Mouse (Mus musculus): Measurements from ENCODE around the gene Kcnd2. TPM values are rescaled to one million over a fixed set of nuclear protein-coding genes. Genes with fewer than 3 reads are reported as not detected.

The Kcnd2 gene
- polyA plus RNA-seq (2015; fragmentation: Nextera tagmentation; extraction: Ambion mirVana): 26.4 and 29.5 TPM in 2 replicates

DNA sequence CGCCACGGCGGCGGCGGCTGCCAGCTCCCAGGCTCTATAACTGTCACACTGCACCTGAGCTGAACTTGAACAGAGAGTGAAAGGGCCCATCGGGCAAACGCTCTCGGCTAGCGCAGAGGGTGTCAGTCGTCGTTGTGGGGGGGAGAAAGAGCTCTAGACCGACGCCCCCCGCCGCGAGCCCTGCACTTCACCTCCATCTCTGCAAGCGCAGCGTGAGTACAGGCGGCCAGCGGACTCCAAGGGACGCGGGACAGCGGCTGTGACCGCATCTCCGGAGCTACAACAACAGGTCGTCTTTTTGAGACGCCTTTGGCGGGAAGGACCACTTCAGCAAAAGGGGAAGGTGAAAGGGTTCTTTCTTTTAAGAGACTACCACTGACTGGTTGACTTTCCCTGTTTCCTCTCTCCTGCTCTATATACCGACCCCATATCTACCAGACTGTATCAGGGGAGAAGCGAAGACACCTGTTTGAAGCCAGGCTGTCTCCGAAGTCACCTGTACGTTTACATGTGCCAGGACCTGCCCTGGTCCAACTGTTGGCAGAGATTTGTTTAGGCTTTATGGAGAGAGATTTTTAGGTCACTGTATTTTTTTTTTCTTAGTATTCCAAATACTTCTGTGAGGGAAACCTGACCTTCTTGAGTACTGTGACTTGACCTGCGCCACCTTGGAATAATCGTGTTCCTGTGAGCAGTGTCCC, at the start of gene Kcnd2:
Gene Kcnd2, plus strand, starts transcription at position 13 of the 701 bp plus-strand sequence.
- Histone ChIP-seq H3K4me3 (ENCODE audit: low read depth, low read length) (peak within 1 kb of the TSS; percentile 94), H3K27ac (ENCODE audit: low read length) (peak within 1 kb of the TSS; percentile 96), H3K4me2 (ENCODE audit: low read length) (peak within 1 kb of the TSS; percentile 79), H3K9ac (ENCODE audit: low read depth, low read length) (peak within 1 kb of the TSS; percentile 93), H3K36me3 (ENCODE audit: control insufficient read depth, insufficient read depth, low read length) (no peaks in the 10 kb centered on the region), H3K27me3 (ENCODE audit: control insufficient read depth, insufficient read depth, low read depth, low read length) (no peaks in the 10 kb centered on the region), H3K9me3 (replicated peaks; ENCODE audit: control insufficient read depth, low read length, poor library complexity, severe bottlenecking) (no peaks in the 10 kb centered on the region), H3K4me1 (ENCODE audit: control insufficient read depth, insufficient read depth, low read length) (peaks cover 14% of the 10 kb centered on the region)
- 9% methylated on average over 34 of the region's 34 CpGs for WGBS
- ATAC-seq: peak; percentile 15

- 91% methylated on average over 1 of the region's 1 CpGs for WGBS
Observed at GRCm38 (mm10) chr6:21166611-21167010, 48.7 kb upstream of the Kcnd2 start.

DNA sequence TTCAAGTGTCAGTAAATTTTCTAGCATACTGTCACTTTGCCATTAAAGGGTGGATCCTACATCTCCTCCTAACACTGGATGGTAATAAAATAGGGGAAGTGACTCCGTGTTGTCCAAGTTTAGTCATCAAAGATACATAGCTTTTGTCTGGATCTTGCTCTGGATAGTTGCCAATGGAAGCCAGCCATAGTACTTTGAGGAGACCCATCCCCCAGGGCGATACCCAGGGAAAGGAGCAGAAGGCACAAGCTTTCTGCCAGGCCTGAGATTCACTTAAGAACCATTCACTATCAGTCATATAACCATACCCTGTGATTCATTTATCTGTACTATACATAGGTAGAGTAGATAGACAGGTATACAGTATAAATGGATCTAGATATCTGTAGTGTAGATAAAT, 20.0 kb upstream of the Kcnd2 start:
- no peaks in the 10 kb centered on the region for H3K27me3 ChIP-seq (ENCODE audit: control insufficient read depth, insufficient read depth, low read depth, low read length)
- H3K4me2 ChIP-seq (ENCODE audit: low read length): no peak overlapping the region
- ATAC-seq: no peak
- H3K27ac ChIP-seq (ENCODE audit: low read length): no peak overlapping the region
- peaks cover 7% of the 10 kb centered on the region; the same call in 1 of the 2 replicates for H3K9me3 ChIP-seq (replicated peaks; ENCODE audit: control insufficient read depth, low read length, poor library complexity, severe bottlenecking)
- H3K36me3 ChIP-seq (ENCODE audit: control insufficient read depth, insufficient read depth, low read length): no peaks in the 10 kb centered on the region
- 68% methylated on average over 2 of the region's 2 CpGs for WGBS
- H3K4me1 ChIP-seq (ENCODE audit: control insufficient read depth, insufficient read depth, low read length): no peaks in the 10 kb centered on the region
- no peak overlapping the region for H3K4me3 ChIP-seq (ENCODE audit: low read depth, low read length)
- H3K9ac ChIP-seq (ENCODE audit: low read depth, low read length): no peak overlapping the region

More at GRCm38 (mm10) chr6:21166611-21167010, 48.7 kb upstream of the Kcnd2 start:
- Histone ChIP-seq H3K4me3 (ENCODE audit: low read depth, low read length) (no peak overlapping the region), H3K9me3 (replicated peaks; ENCODE audit: control insufficient read depth, low read length, poor library complexity, severe bottlenecking) (no peaks in the 10 kb centered on the region), H3K36me3 (ENCODE audit: control insufficient read depth, insufficient read depth, low read length) (no peaks in the 10 kb centered on the region), H3K27ac (ENCODE audit: low read length) (no peak overlapping the region), H3K4me2 (ENCODE audit: low read length) (no peak overlapping the region), H3K27me3 (ENCODE audit: control insufficient read depth, insufficient read depth, low read depth, low read length) (no peaks in the 10 kb centered on the region), H3K4me1 (ENCODE audit: control insufficient read depth, insufficient read depth, low read length) (no peaks in the 10 kb centered on the region), H3K9ac (ENCODE audit: low read depth, low read length) (no peak overlapping the region)
- ATAC-seq: no peak

DNA sequence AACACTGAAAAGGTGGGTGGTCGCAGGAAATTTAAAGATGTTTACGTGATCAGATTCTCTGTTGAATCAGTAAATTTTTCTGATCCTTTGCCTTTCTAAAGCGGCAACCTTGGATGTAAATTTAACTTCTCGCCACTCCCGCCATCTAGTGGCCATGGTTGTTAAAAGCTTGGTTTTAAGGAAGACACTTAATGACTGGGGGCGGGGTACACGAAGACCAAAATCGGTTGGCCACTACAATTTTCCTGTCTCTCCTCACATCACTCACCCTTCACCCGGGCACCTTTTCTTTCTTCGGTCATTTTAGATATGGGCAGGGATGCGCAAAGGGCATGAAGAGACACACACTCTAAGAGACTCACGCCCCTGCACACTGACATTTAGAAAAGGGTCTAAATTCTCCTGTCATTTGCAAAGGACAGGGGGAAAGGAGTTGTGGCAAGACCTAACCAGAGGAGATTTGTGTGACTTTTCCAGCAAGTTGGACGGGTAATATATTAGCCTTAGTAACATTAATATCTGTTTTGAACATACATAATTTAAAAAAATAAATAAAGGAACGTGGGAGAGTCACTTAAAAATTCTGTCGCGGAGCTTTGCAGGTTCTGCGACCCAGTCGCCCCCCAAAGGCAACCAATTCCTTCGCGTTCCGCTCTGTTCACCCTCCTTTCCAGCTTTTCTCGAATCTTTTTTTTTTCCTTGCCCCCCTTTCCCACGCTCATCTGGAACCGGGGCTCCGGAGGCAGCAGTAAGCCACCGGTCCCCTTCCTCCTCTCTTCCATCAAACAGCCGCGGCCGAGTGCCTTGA, 1.2 kb upstream of the Kcnd2 start:
- Histone ChIP-seq H3K27ac (ENCODE audit: low read length) (peak overlapping the region; percentile 96), H3K9me3 (replicated peaks; ENCODE audit: control insufficient read depth, low read length, poor library complexity, severe bottlenecking) (no peaks in the 10 kb centered on the region), H3K36me3 (ENCODE audit: control insufficient read depth, insufficient read depth, low read length) (no peaks in the 10 kb centered on the region), H3K4me1 (ENCODE audit: control insufficient read depth, insufficient read depth, low read length) (peaks cover 14% of the 10 kb centered on the region), H3K27me3 (ENCODE audit: control insufficient read depth, insufficient read depth, low read depth, low read length) (no peaks in the 10 kb centered on the region), H3K4me3 (ENCODE audit: low read depth, low read length) (peak overlapping the region; percentile 94), H3K9ac (ENCODE audit: low read depth, low read length) (peak overlapping the region; percentile 93), H3K4me2 (ENCODE audit: low read length) (peak overlapping the region; percentile 79)
- peak; percentile 58 for ATAC-seq
- under 1% methylated on average over 29 of the region's 29 CpGs for WGBS

- Histone ChIP-seq H3K9ac (ENCODE audit: low read depth, low read length) (peak overlapping the region; percentile 93), H3K4me3 (ENCODE audit: low read depth, low read length) (peak overlapping the region; percentile 94), H3K4me2 (ENCODE audit: low read length) (peak overlapping the region; percentile 79), H3K27ac (ENCODE audit: low read length) (peak overlapping the region; percentile 96), H3K4me1 (ENCODE audit: control insufficient read depth, insufficient read depth, low read length) (peaks cover 14% of the 10 kb centered on the region), H3K27me3 (ENCODE audit: control insufficient read depth, insufficient read depth, low read depth, low read length) (no peaks in the 10 kb centered on the region), H3K36me3 (ENCODE audit: control insufficient read depth, insufficient read depth, low read length) (no peaks in the 10 kb centered on the region), H3K9me3 (replicated peaks; ENCODE audit: control insufficient read depth, low read length, poor library complexity, severe bottlenecking) (no peaks in the 10 kb centered on the region)
- peak; percentile 85 for ATAC-seq
- WGBS: under 1% methylated on average over 41 of the region's 83 CpGs
Observed at GRCm38 (mm10) chr6:21214673-21215490, 421 bp upstream of the Kcnd2 start.

DNA sequence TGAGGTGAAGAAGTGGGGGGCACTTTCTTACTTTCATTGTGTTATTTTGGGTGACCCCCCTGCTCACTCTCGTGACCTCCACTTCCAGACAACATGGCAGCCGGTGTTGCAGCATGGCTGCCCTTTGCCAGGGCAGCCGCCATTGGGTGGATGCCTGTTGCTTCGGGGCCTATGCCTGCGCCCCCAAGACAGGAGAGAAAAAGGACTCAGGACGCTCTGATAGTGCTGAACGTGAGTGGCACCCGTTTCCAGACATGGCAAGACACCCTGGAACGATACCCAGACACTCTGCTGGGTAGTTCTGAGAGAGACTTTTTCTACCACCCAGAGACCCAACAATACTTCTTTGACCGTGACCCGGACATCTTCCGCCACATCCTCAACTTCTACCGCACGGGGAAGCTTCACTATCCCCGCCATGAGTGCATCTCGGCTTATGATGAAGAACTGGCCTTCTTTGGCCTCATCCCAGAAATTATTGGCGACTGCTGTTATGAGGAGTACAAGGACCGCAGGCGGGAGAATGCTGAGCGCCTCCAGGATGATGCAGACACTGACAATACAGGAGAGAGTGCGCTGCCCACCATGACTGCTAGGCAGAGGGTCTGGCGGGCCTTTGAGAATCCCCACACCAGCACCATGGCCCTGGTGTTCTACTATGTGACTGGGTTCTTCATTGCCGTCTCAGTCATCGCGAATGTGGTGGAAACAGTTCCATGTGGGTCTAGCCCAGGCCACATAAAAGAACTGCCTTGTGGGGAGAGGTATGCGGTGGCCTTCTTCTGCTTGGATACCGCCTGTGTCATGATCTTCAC, 1.1 kb downstream of the Kcnd2 start:
- Histone ChIP-seq H3K9ac (ENCODE audit: low read depth, low read length) (no peak overlapping the region), H3K27ac (ENCODE audit: low read length) (no peak overlapping the region), H3K9me3 (replicated peaks; ENCODE audit: control insufficient read depth, low read length, poor library complexity, severe bottlenecking) (no peaks in the 10 kb centered on the region), H3K27me3 (ENCODE audit: control insufficient read depth, insufficient read depth, low read depth, low read length) (no peaks in the 10 kb centered on the region), H3K4me3 (ENCODE audit: low read depth, low read length) (peak overlapping the region; percentile 94), H3K36me3 (ENCODE audit: control insufficient read depth, insufficient read depth, low read length) (no peaks in the 10 kb centered on the region), H3K4me1 (ENCODE audit: control insufficient read depth, insufficient read depth, low read length) (peaks cover 14% of the 10 kb centered on the region), H3K4me2 (ENCODE audit: low read length) (peak overlapping the region; percentile 79)
- ATAC-seq: no peak
- WGBS: 95% methylated on average over 27 of the region's 27 CpGs

DNA sequence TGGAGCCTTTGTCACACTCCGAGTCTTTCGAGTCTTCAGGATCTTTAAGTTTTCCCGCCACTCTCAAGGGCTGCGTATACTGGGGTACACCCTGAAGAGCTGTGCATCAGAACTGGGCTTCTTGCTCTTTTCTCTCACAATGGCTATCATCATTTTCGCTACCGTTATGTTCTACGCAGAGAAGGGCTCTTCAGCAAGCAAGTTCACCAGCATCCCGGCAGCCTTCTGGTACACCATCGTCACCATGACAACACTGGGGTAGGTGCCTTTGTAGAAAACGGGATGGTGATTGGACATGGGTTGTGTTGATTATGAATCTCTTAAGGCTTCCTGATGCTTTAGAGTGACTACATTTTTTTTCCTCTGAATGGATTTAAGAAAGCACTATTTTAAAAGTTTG, 1.9 kb downstream of the Kcnd2 start:
- H3K36me3 ChIP-seq (ENCODE audit: control insufficient read depth, insufficient read depth, low read length): no peaks in the 10 kb centered on the region
- WGBS: 89% methylated on average over 10 of the region's 10 CpGs
- no peaks in the 10 kb centered on the region for H3K27me3 ChIP-seq (ENCODE audit: control insufficient read depth, insufficient read depth, low read depth, low read length)
- no peak for ATAC-seq
- H3K27ac ChIP-seq (ENCODE audit: low read length): no peak overlapping the region
- H3K9ac ChIP-seq (ENCODE audit: low read depth, low read length): no peak overlapping the region
- H3K4me2 ChIP-seq (ENCODE audit: low read length): peak overlapping the region; percentile 79
- peaks cover 14% of the 10 kb centered on the region for H3K4me1 ChIP-seq (ENCODE audit: control insufficient read depth, insufficient read depth, low read length)
- no peaks in the 10 kb centered on the region for H3K9me3 ChIP-seq (replicated peaks; ENCODE audit: control insufficient read depth, low read length, poor library complexity, severe bottlenecking)
- H3K4me3 ChIP-seq (ENCODE audit: low read depth, low read length): 0 out of 2 replicates have a peak overlapping the region, but pooled peaks have one; percentile 1

DNA sequence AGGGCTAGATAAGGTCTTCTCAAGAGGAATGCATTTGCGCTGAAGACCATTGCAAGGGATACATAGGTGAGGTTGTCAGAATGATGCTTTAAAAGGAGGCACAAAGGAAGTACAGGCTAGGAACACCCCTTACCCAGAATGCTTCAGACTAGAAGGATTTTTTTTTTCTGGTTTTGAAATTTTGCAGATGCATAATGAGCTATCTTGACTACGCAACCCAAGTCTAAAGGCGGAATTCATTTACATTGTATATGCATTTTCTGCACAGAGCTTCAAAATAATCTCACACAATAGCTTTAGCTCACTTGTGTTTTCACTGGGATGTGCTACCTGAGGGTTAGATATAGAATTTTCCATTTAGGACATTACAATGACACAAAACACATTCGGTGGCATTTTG, 10.8 kb downstream of the Kcnd2 start:
- Histone ChIP-seq H3K9me3 (replicated peaks; ENCODE audit: control insufficient read depth, low read length, poor library complexity, severe bottlenecking) (no peaks in the 10 kb centered on the region), H3K4me2 (ENCODE audit: low read length) (no peak overlapping the region), H3K27me3 (ENCODE audit: control insufficient read depth, insufficient read depth, low read depth, low read length) (no peaks in the 10 kb centered on the region), H3K27ac (ENCODE audit: low read length) (no peak overlapping the region), H3K4me3 (ENCODE audit: low read depth, low read length) (no peak overlapping the region), H3K4me1 (ENCODE audit: control insufficient read depth, insufficient read depth, low read length) (no peaks in the 10 kb centered on the region), H3K36me3 (ENCODE audit: control insufficient read depth, insufficient read depth, low read length) (no peaks in the 10 kb centered on the region), H3K9ac (ENCODE audit: low read depth, low read length) (no peak overlapping the region)
- ATAC-seq: no peak
- 94% methylated on average over 4 of the region's 4 CpGs for WGBS
